Mouse (Mus musculus) myocyte (in vitro differentiated cells): ENCODE results near the gene Fermt3. TPM values are rescaled to one million over a fixed set of nuclear protein-coding genes. Genes with fewer than 3 reads are reported as not detected.

Experiments
- H3K27me3 ChIP-seq: one replicate; pipeline ENCODE4 v1.6.1; 2011; ENCODE audit not compliant: control insufficient read depth, insufficient read depth, insufficient read length
- H3K36me3 ChIP-seq: one replicate; pipeline ENCODE4 v1.6.1; 2011; ENCODE audit not compliant: control insufficient read depth, insufficient read depth
- H3K4me2 ChIP-seq: one replicate; pipeline ENCODE4 v1.6.1; 2011; ENCODE audit warnings: low read depth, control low read depth
- H3K4me3 ChIP-seq: one replicate; pipeline ENCODE4 v1.5.1; 2011; ENCODE audit warnings: mild to moderate bottlenecking, control low read depth, moderate library complexity
- H3K79me2 ChIP-seq: one replicate; pipeline ENCODE4 v1.6.1; 2011; ENCODE audit not compliant: control insufficient read depth, insufficient read depth
- H3ac ChIP-seq: one replicate; pipeline ENCODE4 v1.6.1; 2011; ENCODE audit not compliant: control insufficient read depth, insufficient read length
- CEBPB ChIP-seq: IDR thresholded peaks from 2 replicates; pipeline ENCODE4 v1.6.1; 2011; ENCODE audit warnings: mild to moderate bottlenecking, moderate library complexity; ENCODE audit not compliant: poor library complexity, insufficient read depth, severe bottlenecking
- E2F4 ChIP-seq: IDR thresholded peaks from one replicate; pipeline ENCODE4 v1.6.1; 2011; ENCODE audit warnings: mild to moderate bottlenecking, control low read depth, moderate library complexity; ENCODE audit not compliant: insufficient read depth
- MAX ChIP-seq: IDR thresholded peaks from one replicate; pipeline ENCODE4 v1.6.1; 2011; ENCODE audit warnings: low read depth, mild to moderate bottlenecking, control low read depth
- MYOD1 ChIP-seq, 3 experiments: IDR thresholded peaks; one replicate each; pipeline ENCODE4 v1.6.1; 2011; ENCODE audit warnings: control low read depth in 2 of 3, low read depth in 2 of 3, mild to moderate bottlenecking in 2 of 3, moderate library complexity in 1 of 3; ENCODE audit not compliant: insufficient read length in 2 of 3, control insufficient read depth in 1 of 3
- MYOG ChIP-seq, 3 experiments: IDR thresholded peaks; one replicate each; pipeline ENCODE4 v1.6.1; 2011; ENCODE audit warnings: control low read depth in 2 of 3, low read depth in 2 of 3, mild to moderate bottlenecking in 2 of 3; ENCODE audit not compliant: insufficient read length in 2 of 3, control insufficient read depth in 1 of 3, insufficient read depth in 1 of 3
- POLR2A ChIP-seq: IDR thresholded peaks from one replicate; pipeline ENCODE4 v1.6.1; 2011; ENCODE audit warnings: low read depth, mild to moderate bottlenecking, control low read depth, moderate library complexity; ENCODE audit not compliant: insufficient read length
- POLR2AphosphoS2 ChIP-seq: IDR thresholded peaks from one replicate; pipeline ENCODE4 v1.6.1; 2011; ENCODE audit warnings: low read depth, control low read depth; ENCODE audit not compliant: insufficient read length
- REST ChIP-seq: IDR thresholded peaks from one replicate; pipeline ENCODE4 v1.6.1; 2011; ENCODE audit warnings: mild to moderate bottlenecking, control low read depth, moderate library complexity; ENCODE audit not compliant: insufficient read depth, insufficient read length
- SRF ChIP-seq: IDR thresholded peaks from one replicate; pipeline ENCODE4 v1.6.1; 2011; ENCODE audit warnings: low read depth; ENCODE audit not compliant: control insufficient read depth, insufficient read length
- TCF12 ChIP-seq: IDR thresholded peaks from one replicate; pipeline ENCODE4 v1.6.1; 2011; ENCODE audit warnings: mild to moderate bottlenecking, control low read depth; ENCODE audit not compliant: poor library complexity, insufficient read depth, severe bottlenecking
- TCF3 ChIP-seq: IDR thresholded peaks from one replicate; pipeline ENCODE4 v1.6.1; 2011; ENCODE audit warnings: low read depth, control low read depth; ENCODE audit not compliant: insufficient read length
- USF1 ChIP-seq: IDR thresholded peaks from one replicate; pipeline ENCODE4 v1.6.1; 2011; ENCODE audit warnings: low read depth, mild to moderate bottlenecking, control low read depth, moderate library complexity
- polyA plus RNA-seq: library from polyadenylated mRNA; unstranded; fragments of >200 nt; fragmentation: generic; extraction: Trizol; gene quantifications from one replicate; pipeline ENCODE4 v1.2.1, GENCODE M21; 2012; ENCODE audit warnings: missing spikeins

Gene Fermt3
- polyA plus RNA-seq, 1 experiment: 0.34 TPM

GRCm38 (mm10) chr19:6985951-6986708, 33.1 kb downstream of the Fermt3 start:
- no peak overlapping the region for H3ac ChIP-seq
- peaks cover 8% of the 10 kb centered on the region for H3K36me3 ChIP-seq
- TF ChIP-seq POLR2AphosphoS2 (peak; percentile 53), MYOD1 (IDR thresholded peaks at IDR 0.05; ENCODE audit: control insufficient read depth in 1 of 3, insufficient read length in 2 of 3, low read depth in 2 of 3) (peak in 1 of 3 experiments; percentile 49), TCF3 (no peak), MYOG (IDR thresholded peaks at IDR 0.05; ENCODE audit: control insufficient read depth in 1 of 3, insufficient read depth in 1 of 3, insufficient read length in 2 of 3, low read depth in 2 of 3) (peak in 1 of 3 experiments; percentile 30), USF1 (no peak), POLR2A (no peak)
- H3K27me3 ChIP-seq: no peaks in the 10 kb centered on the region
- H3K4me3 ChIP-seq: peak overlapping the region; percentile 54
- peak overlapping the region; percentile 83 for H3K4me2 ChIP-seq
- H3K79me2 ChIP-seq: peaks cover 4% of the 10 kb centered on the region

GRCm38 (mm10) chr19:6985300-6985699, 34.0 kb downstream of the Fermt3 start:
- Histone ChIP-seq H3K79me2 (peaks cover 11% of the 10 kb centered on the region), H3K27me3 (no peaks in the 10 kb centered on the region), H3ac (no peak overlapping the region), H3K36me3 (peaks cover 8% of the 10 kb centered on the region), H3K4me2 (no peak overlapping the region), H3K4me3 (no peak overlapping the region)
- TF ChIP-seq MYOD1 (IDR thresholded peaks at IDR 0.05; ENCODE audit: control insufficient read depth in 1 of 3, insufficient read length in 2 of 3, low read depth in 2 of 3): no peak
- no peak for TF ChIP-seq CEBPB
- no peak for TF ChIP-seq MYOG (IDR thresholded peaks at IDR 0.05; ENCODE audit: control insufficient read depth in 1 of 3, insufficient read depth in 1 of 3, insufficient read length in 2 of 3, low read depth in 2 of 3)
- no peak for TF ChIP-seq MAX
- TF ChIP-seq TCF3: no peak
- no peak for TF ChIP-seq REST
- TF ChIP-seq POLR2A: no peak
- TF ChIP-seq SRF: no peak
- TF ChIP-seq USF1: no peak
- no peak for TF ChIP-seq POLR2AphosphoS2
- no peak for TF ChIP-seq TCF12
- TF ChIP-seq E2F4: no peak

- H3K36me3 ChIP-seq: peaks cover 8% of the 10 kb centered on the region
- no peak overlapping the region for H3K4me3 ChIP-seq
- no peaks in the 10 kb centered on the region for H3K27me3 ChIP-seq
- no peak overlapping the region for H3K4me2 ChIP-seq
- no peak overlapping the region for H3ac ChIP-seq
- H3K79me2 ChIP-seq: peaks cover 15% of the 10 kb centered on the region
- TF ChIP-seq USF1 (no peak), SRF (no peak), REST (no peak), TCF3 (no peak), POLR2A (no peak), TCF12 (no peak), MAX (no peak)
These were observed 35.6 kb downstream of the Fermt3 start for GRCm38 (mm10) chr19:6983621-6984020.

GRCm38 (mm10) chr19:6981465-6981864, 37.8 kb downstream of the Fermt3 start:
- TF ChIP-seq POLR2AphosphoS2 (peak; percentile 65), CEBPB (no peak)
- peak overlapping the region; percentile 83 for H3K4me3 ChIP-seq
- peaks cover 36% of the 10 kb centered on the region for H3K79me2 ChIP-seq
- peak overlapping the region; percentile 92 for H3K4me2 ChIP-seq
- no peak overlapping the region for H3ac ChIP-seq
- no peaks in the 10 kb centered on the region for H3K27me3 ChIP-seq
- H3K36me3 ChIP-seq: peaks cover 14% of the 10 kb centered on the region

GRCm38 (mm10) chr19:6980381-6981093, 38.7 kb downstream of the Fermt3 start, which contains the start of gene Fkbp2:
TSS of gene Fkbp2 (minus strand) at chr19:6980501.
- H3K4me3 ChIP-seq: peak within 1 kb of the TSS; percentile 83
- peak within 1 kb of the TSS; percentile 100 for H3K4me2 ChIP-seq
- peak within 1 kb of the TSS; percentile 50 for H3ac ChIP-seq
- no peaks in the 10 kb centered on the region for H3K27me3 ChIP-seq
- H3K79me2 ChIP-seq: peaks cover 44% of the 10 kb centered on the region
- H3K36me3 ChIP-seq: peaks cover 14% of the 10 kb centered on the region
- TF ChIP-seq MYOD1 (IDR thresholded peaks at IDR 0.05; ENCODE audit: control insufficient read depth in 1 of 3, insufficient read length in 2 of 3, low read depth in 2 of 3) (no peak), POLR2AphosphoS2 (peak; percentile 99), MYOG (IDR thresholded peaks at IDR 0.05; ENCODE audit: control insufficient read depth in 1 of 3, insufficient read depth in 1 of 3, insufficient read length in 2 of 3, low read depth in 2 of 3) (no peak), MAX (no peak), CEBPB (no peak), POLR2A (peak; percentile 99), SRF (peak; percentile 62), TCF12 (no peak), USF1 (no peak), E2F4 (peak; percentile 75), REST (peak; percentile 30), TCF3 (no peak)
